Mouse (Mus musculus): ENCODE measurements around the gene Kdr. TPM values are rescaled to one million over a fixed set of nuclear protein-coding genes. Genes with fewer than 3 reads are reported as not detected.
"Not testable (repeated sequence)": the region's sequence is repeated elsewhere in the genome, so short reads cannot be mapped to it uniquely, and the experiment has no call there.

The Kdr gene
- polyA plus RNA-seq, 1 experiment from 2014 or later = 6.5 TPM

DNA sequence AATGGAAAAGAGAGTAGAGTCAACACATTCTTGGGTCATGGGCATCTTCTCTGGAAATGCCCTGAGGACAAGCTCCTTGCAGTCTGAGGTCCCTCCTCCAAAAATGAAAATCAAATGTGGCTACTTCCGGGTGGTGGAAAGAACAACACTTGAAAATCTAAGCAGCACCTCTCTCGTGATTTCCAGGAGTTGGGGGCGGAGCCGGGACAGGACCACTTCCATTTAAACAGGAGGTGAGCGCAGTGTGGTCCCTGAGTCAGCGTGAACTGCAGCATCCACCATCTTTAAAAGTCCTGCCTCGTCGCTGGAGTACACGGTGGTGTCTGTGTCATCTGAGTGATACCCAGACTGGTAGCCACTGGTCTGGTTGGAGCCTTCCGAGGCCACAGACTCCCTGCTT, 44.1 kb downstream of the Kdr start:
- Histone ChIP-seq H3K36me3 (ENCODE audit: control insufficient read depth, insufficient read depth, low read length) (no peaks in the 10 kb centered on the region), H3K4me2 (replicated peaks; ENCODE audit: low read depth) (no peak overlapping the region), H3K27me3 (ENCODE audit: control insufficient read depth, insufficient read depth, low read length) (no peaks in the 10 kb centered on the region), H3K27ac (replicated peaks) (no peak overlapping the region), H3K4me3 (ENCODE audit: low read depth, low read length) (no peak overlapping the region), H3K9ac (ENCODE audit: low read length) (no peak overlapping the region), H3K4me1 (replicated peaks; ENCODE audit: control insufficient read depth, insufficient read depth) (no peaks in the 10 kb centered on the region), H3K9me3 (ENCODE audit: control insufficient read depth, low read length) (no peaks in the 10 kb centered on the region)
- no peak for TF ChIP-seq CTCF (IDR thresholded peaks at IDR 0.05; ENCODE audit: low read depth)
- TF ChIP-seq EP300 (optimal IDR thresholded peaks at IDR 0.05) = no peak
- DNase-seq (ENCODE audit: low spot score) = no peak
- ATAC-seq (ENCODE audit: low FRiP score, low TSS enrichment) = no peak
- WGBS = 83% methylated on average over 10 of the region's 10 CpGs

DNA sequence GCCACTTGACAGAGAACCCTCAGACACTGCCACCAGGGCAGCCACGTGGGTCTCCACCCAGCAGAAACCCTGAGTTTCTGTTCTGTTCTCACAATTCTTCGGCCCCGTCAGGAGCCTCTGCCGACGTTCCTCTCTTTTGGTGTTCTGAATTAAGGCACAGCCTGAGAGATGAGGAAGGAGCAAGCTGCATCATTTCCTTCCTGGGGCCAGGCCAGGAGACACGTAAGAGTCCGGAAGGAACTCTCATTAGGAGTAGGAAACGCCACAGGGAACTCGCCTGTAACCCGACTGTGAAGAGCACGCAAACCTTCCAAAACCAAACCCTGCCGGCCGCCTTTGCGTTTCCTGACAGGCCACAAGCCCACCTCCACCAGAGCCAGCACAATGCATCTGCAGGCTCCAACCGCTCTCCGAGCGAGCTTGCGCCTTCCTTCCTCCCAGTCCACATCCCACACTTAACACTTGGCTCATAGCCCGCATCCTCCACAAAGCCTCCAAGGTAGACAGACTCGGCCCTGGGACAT, 44.7 kb downstream of the Kdr start:
- no peak; the same call in 1 of the 2 replicates for ATAC-seq (ENCODE audit: low FRiP score, low TSS enrichment)
- TF ChIP-seq EP300 (optimal IDR thresholded peaks at IDR 0.05) = no peak
- no peak for TF ChIP-seq CTCF (IDR thresholded peaks at IDR 0.05; ENCODE audit: low read depth)

DNA sequence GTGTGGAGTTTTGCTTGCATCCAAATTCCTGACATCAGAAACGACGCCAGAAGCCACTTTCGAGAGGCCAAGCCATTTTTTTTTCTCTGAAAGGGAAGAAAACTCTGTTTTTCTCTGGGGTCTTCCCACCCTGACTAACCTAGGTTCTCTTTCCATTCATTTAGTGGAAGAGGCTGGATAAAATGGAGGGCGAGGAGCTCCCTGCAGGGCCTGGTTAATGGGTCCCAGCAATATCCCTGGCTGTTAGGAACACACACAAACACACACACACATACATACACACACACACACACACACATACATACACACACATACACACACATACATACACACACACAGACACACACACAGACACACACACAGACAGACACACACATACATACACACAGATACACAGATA, 46.8 kb downstream of the Kdr start:
- H3K9ac ChIP-seq (ENCODE audit: low read length); H3K27me3 ChIP-seq (ENCODE audit: control insufficient read depth, insufficient read depth, low read length); H3K4me2 ChIP-seq (replicated peaks; ENCODE audit: low read depth); H3K27ac ChIP-seq (replicated peaks); H3K9me3 ChIP-seq (ENCODE audit: control insufficient read depth, low read length); ATAC-seq (ENCODE audit: low FRiP score, low TSS enrichment); H3K4me1 ChIP-seq (replicated peaks; ENCODE audit: control insufficient read depth, insufficient read depth); DNase-seq (ENCODE audit: low spot score); H3K36me3 ChIP-seq (ENCODE audit: control insufficient read depth, insufficient read depth, low read length); H3K4me3 ChIP-seq (ENCODE audit: low read depth, low read length): not testable (repeated sequence)
- 89% methylated on average over 4 of the region's 4 CpGs for WGBS

More for the DNA sequence above, 44.7 kb downstream of the Kdr start:
- no peak overlapping the region for H3K4me2 ChIP-seq (replicated peaks; ENCODE audit: low read depth)
- WGBS = 75% methylated on average over 20 of the region's 20 CpGs
- H3K9me3 ChIP-seq (ENCODE audit: control insufficient read depth, low read length) = no peaks in the 10 kb centered on the region
- no peak overlapping the region for H3K9ac ChIP-seq (ENCODE audit: low read length)
- H3K27me3 ChIP-seq (ENCODE audit: control insufficient read depth, insufficient read depth, low read length) = no peaks in the 10 kb centered on the region
- H3K4me3 ChIP-seq (ENCODE audit: low read depth, low read length) = no peak overlapping the region
- no peaks in the 10 kb centered on the region for H3K36me3 ChIP-seq (ENCODE audit: control insufficient read depth, insufficient read depth, low read length)
- no peak overlapping the region for H3K27ac ChIP-seq (replicated peaks)
- no peaks in the 10 kb centered on the region for H3K4me1 ChIP-seq (replicated peaks; ENCODE audit: control insufficient read depth, insufficient read depth)
- no peak for DNase-seq (ENCODE audit: low spot score)

DNA sequence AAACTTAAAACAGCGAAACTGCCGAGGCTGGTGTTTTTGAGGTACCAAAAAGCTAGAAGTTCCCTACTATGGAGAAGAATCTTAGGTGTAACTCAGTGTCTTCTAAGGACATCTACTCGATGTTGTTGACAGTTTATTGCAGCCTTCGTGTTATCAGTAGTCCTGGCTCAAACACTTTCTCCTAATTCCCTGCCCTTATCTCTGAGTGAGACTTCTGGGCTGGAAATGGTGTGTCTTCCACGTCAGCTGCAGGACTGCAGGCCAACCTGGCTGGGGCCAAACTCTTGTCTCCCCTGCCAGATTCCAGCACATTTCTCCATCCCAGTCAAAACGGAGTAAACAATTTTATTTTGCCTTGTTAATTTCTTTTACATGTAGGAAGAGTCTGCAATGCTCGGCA, 48.3 kb downstream of the Kdr start:
- H3K27me3 ChIP-seq (ENCODE audit: control insufficient read depth, insufficient read depth, low read length) = no peaks in the 10 kb centered on the region
- no peaks in the 10 kb centered on the region for H3K9me3 ChIP-seq (ENCODE audit: control insufficient read depth, low read length)
- H3K4me1 ChIP-seq (replicated peaks; ENCODE audit: control insufficient read depth, insufficient read depth) = no peaks in the 10 kb centered on the region
- no peak overlapping the region for H3K27ac ChIP-seq (replicated peaks)
- H3K4me2 ChIP-seq (replicated peaks; ENCODE audit: low read depth) = no peak overlapping the region
- ATAC-seq (ENCODE audit: low FRiP score, low TSS enrichment) (no peak), DNase-seq (ENCODE audit: low spot score) (no peak)
- WGBS = 56% methylated on average over 7 of the region's 7 CpGs
- H3K4me3 ChIP-seq (ENCODE audit: low read depth, low read length) = no peak overlapping the region
- H3K36me3 ChIP-seq (ENCODE audit: control insufficient read depth, insufficient read depth, low read length) = no peaks in the 10 kb centered on the region
- H3K9ac ChIP-seq (ENCODE audit: low read length) = no peak overlapping the region
- no peak for TF ChIP-seq EP300 (optimal IDR thresholded peaks at IDR 0.05)
- no peak for TF ChIP-seq CTCF (IDR thresholded peaks at IDR 0.05; ENCODE audit: low read depth)

DNA sequence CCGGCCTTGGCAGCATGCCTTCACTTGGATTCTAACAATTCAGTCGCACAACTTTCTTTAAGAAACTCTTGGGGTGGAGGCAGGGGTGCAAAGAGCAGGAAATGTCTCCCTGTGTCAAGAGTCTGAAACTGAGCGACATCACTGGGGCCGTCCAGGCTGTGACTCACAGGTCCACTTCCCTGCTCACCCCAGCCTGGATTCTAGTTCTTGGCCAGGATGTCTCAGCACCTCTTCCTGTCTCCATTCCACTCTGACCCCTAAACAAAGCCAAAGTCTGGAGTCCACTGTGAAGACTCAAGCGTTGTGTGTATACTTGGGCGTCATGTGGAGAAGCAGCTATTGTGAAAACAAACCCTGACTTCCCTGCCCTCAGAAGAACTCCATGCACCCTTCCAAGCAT, 55.6 kb downstream of the Kdr start:
- Histone ChIP-seq H3K36me3 (ENCODE audit: control insufficient read depth, insufficient read depth, low read length) (no peaks in the 10 kb centered on the region), H3K4me3 (ENCODE audit: low read depth, low read length) (no peak overlapping the region), H3K9ac (ENCODE audit: low read length) (no peak overlapping the region), H3K27ac (replicated peaks) (no peak overlapping the region), H3K27me3 (ENCODE audit: control insufficient read depth, insufficient read depth, low read length) (no peaks in the 10 kb centered on the region), H3K4me2 (replicated peaks; ENCODE audit: low read depth) (no peak overlapping the region), H3K9me3 (ENCODE audit: control insufficient read depth, low read length) (no peaks in the 10 kb centered on the region), H3K4me1 (replicated peaks; ENCODE audit: control insufficient read depth, insufficient read depth) (no peaks in the 10 kb centered on the region)
- WGBS = 47% methylated on average over 6 of the region's 6 CpGs
- TF ChIP-seq EP300 (optimal IDR thresholded peaks at IDR 0.05) (no peak), CTCF (IDR thresholded peaks at IDR 0.05; ENCODE audit: low read depth) (no peak)
- ATAC-seq (ENCODE audit: low FRiP score, low TSS enrichment) (peak; percentile 49; the same call in 1 of the 2 replicates), DNase-seq (ENCODE audit: low spot score) (no peak)

DNA sequence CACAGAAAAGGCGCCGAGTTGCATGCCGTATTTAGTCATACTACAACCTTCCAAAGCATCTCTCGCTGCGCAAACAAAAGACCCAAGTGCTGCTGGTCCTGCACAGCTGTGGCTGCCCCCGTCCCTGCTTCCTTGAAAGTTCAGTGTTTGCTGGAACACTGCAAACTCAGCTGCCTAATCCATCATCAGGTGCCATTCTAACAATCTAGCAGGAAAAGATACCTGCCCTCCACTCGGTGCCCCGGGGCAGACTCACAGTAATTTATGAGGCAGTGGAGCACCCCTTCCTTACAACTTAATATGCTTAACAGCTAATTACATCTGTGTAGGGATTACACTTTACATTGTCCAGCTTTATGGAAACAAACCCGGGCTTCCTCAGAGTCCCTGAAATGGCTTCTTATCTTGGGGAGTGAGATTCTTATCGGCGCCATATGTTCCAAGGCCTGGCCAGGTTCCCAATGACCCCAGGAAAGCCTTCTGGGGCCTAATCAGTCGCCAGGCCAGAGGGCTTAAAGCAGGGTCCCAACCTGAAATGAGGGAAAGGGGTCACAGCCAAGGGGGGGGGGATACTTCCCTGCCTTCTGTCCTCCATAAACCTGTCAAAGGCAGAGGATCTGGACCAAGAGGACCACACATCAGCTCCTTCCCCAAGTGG, 56.4 kb downstream of the Kdr start:
- H3K9ac ChIP-seq (ENCODE audit: low read length) = no peak overlapping the region
- TF ChIP-seq CTCF (IDR thresholded peaks at IDR 0.05; ENCODE audit: low read depth) (no peak), EP300 (optimal IDR thresholded peaks at IDR 0.05) (no peak)
- ATAC-seq (ENCODE audit: low FRiP score, low TSS enrichment) (no peak), DNase-seq (ENCODE audit: low spot score) (no peak)
- H3K27me3 ChIP-seq (ENCODE audit: control insufficient read depth, insufficient read depth, low read length) = no peaks in the 10 kb centered on the region
- WGBS = 28% methylated on average over 12 of the region's 12 CpGs
- H3K4me2 ChIP-seq (replicated peaks; ENCODE audit: low read depth) = no peak overlapping the region
- H3K4me3 ChIP-seq (ENCODE audit: low read depth, low read length) = no peak overlapping the region
- H3K9me3 ChIP-seq (ENCODE audit: control insufficient read depth, low read length) = no peaks in the 10 kb centered on the region
- no peaks in the 10 kb centered on the region for H3K4me1 ChIP-seq (replicated peaks; ENCODE audit: control insufficient read depth, insufficient read depth)
- H3K36me3 ChIP-seq (ENCODE audit: control insufficient read depth, insufficient read depth, low read length) = no peaks in the 10 kb centered on the region
- H3K27ac ChIP-seq (replicated peaks) = no peak overlapping the region
